Comparison of ENCODE assay signal across 19 mouse cellular contexts in genomic region chr15:96398333-96398732, GRCm38 (mm10).
"Had no signal": no experiment of that assay in that cellular context is flagged by ENCODE, and none has a peak within 500 bp of the region (broad histone marks: within the 10 kb centered on the region; RNA-seq: fewer than 3 reads in every experiment).

No protein-coding gene starts in this region.

- H3K9me3 ChIP-seq: liver, embryonic 13.5 days; midbrain, embryonic 12.5 days; midbrain, embryonic 15.5 days; neural tube, embryonic 12.5 days; neural tube, embryonic 15.5 days had no signal

- H3K4me1 ChIP-seq: midbrain, embryonic 12.5 days; neural tube, embryonic 12.5 days had no signal

- ATAC-seq: intestine, postnatal 0 days; midbrain, embryonic 15.5 days had no signal

- H3K9ac ChIP-seq: liver, embryonic 13.5 days; midbrain, embryonic 12.5 days; midbrain, embryonic 15.5 days; neural tube, embryonic 12.5 days; neural tube, embryonic 15.5 days had no signal

- H3K4me2 ChIP-seq: liver, embryonic 13.5 days; midbrain, embryonic 12.5 days; midbrain, embryonic 15.5 days; neural tube, embryonic 12.5 days; neural tube, embryonic 15.5 days had no signal

- H3K27me3 ChIP-seq: liver, embryonic 13.5 days; midbrain, embryonic 12.5 days; midbrain, embryonic 15.5 days; neural tube, embryonic 12.5 days; neural tube, embryonic 15.5 days had no signal

- DNase-seq: kidney, adult 2 months; kidney, postnatal 25 days; layer of hippocampus, adult 9-11 months; liver, embryonic 13.5 days; lung, adult 2 months; lung, postnatal 14 days; lung, postnatal 4 days; right cerebral cortex, postnatal 14 days; spleen, adult 18-20 months; thymus, adult 2 months; thymus, postnatal 14 days; thymus, postnatal 4 days had no signal

- H3K27ac ChIP-seq: kidney, postnatal 0 days; layer of hippocampus, adult 2 months; liver, embryonic 13.5 days; midbrain, embryonic 12.5 days; midbrain, embryonic 15.5 days; neural tube, embryonic 12.5 days; neural tube, embryonic 15.5 days had no signal

- H3K4me3 ChIP-seq: layer of hippocampus, adult 2 months; liver, embryonic 13.5 days; midbrain, embryonic 12.5 days; midbrain, embryonic 15.5 days; neural tube, embryonic 12.5 days; neural tube, embryonic 15.5 days had no signal
